In the genomic region with DNA sequence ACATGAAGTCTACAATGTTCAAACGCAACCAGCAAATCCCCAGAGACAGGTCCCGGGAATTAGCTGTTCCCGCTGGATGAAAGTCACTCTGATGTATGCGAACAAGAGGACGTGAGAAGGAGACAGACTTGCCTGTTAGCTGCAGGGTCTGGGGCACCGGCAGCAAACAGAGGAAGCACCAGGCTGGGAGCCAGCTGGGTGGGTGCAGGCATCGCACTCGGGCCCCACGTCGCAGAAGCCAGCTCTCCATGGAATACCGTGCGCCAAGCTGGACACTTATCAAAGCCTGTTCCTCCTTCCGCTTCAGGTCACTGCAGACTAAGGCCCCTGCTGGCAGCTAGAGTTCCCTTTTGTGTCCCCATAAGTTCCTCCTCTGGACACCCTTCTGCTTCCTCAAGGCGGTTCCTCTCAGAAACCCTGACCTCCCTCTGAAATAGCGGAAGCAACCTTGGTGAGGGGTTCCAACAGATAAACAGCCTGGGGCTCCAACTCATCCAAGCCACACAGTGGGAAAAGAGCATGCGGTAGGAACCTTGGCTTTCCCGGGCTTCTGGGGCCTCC, we compare ENCODE assay signal across 8 mouse cellular contexts. TPM values are rescaled to one million over a fixed set of nuclear protein-coding genes. Genes with fewer than 3 reads are reported as not detected.
A peak's percentile ranks its signal among the peaks of the same experiment; 100 is the strongest.
DNase-seq lines count a peak whose midpoint lies in the region; ATAC-seq and TF ChIP-seq lines count a peak whose summit lies in the region.

Gene Nfam1 (minus strand): TSS at position 326 of the 561 bp plus-strand sequence.

- H3K4me1 ChIP-seq in brown adipose tissue, adult 24 weeks (ENCODE audit: control insufficient read depth, insufficient read depth, insufficient read length, low read length): no peaks in the 10 kb centered on the region; the same call in 1 of the 2 replicates
- peaks cover 17% of the 10 kb centered on the region for H3K4me1 ChIP-seq in liver, postnatal 0 days (ENCODE audit: insufficient read depth)

- intact Hi-C loops in heart, postnatal 10 days (cut with DNase I): no loop called here

- 18% methylated on average over 17 of the region's 17 CpGs for WGBS in liver, postnatal 0 days (ENCODE audit: insufficient replicate concordance)

- H3K27me3 ChIP-seq in liver, postnatal 0 days (ENCODE audit: insufficient read depth, low read length): 0 out of 2 replicates have a peak, but pooled peaks cover 5% of the 10 kb centered on the region

- H3K9me3 ChIP-seq in liver, postnatal 0 days (ENCODE audit: low read length): no peaks in the 10 kb centered on the region

- peak within 1 kb of the TSS; percentile 58 for H3K4me3 ChIP-seq in brown adipose tissue, adult 24 weeks (ENCODE audit: insufficient read depth, low read depth, low read length)
- peak within 1 kb of the TSS; percentile 48 for H3K4me3 ChIP-seq in liver, postnatal 0 days (ENCODE audit: low read depth, low read length)

- H3K27ac ChIP-seq in brown adipose tissue, adult 24 weeks (replicated peaks; ENCODE audit: low read depth, low read length): peak within 1 kb of the TSS; percentile 48
- peak within 1 kb of the TSS; percentile 77 for H3K27ac ChIP-seq in liver, postnatal 0 days (ENCODE audit: low read depth)

- ATAC-seq in liver, postnatal 0 days: peak; percentile 33; the same call in 1 of the 2 replicates
- no peak for ATAC-seq in frontal cortex, adult (ENCODE audit: low TSS enrichment)

- peak within 1 kb of the TSS; percentile 48 for H3K9ac ChIP-seq in liver, postnatal 0 days (replicated peaks)

- TF ChIP-seq CTCF in liver, postnatal 0 days (IDR thresholded peaks at IDR 0.05; ENCODE audit: low read depth): peak; percentile 24; the same call in 1 of the 2 replicates

- peak; percentile 55 to 73 for DNase-seq in heart, adult 18-20 months
- DNase-seq in heart, postnatal 4 days: no peak
- peak; percentile 26 to 45 for DNase-seq in heart, postnatal 10 days
- DNase-seq in liver, postnatal 0 days: peak; percentile 48
- peak; percentile 48 for DNase-seq in retina, postnatal 1 day
- no peak for DNase-seq in urinary bladder, postnatal 25 days (ENCODE audit: low spot score)

- TF ChIP-seq EP300 in liver, postnatal 0 days (IDR thresholded peaks at IDR 0.05; ENCODE audit: low read depth): no peak

- H3K36me3 ChIP-seq in liver, postnatal 0 days (replicated peaks; ENCODE audit: insufficient read depth, low read length): no peaks in the 10 kb centered on the region

- H3K4me2 ChIP-seq in liver, postnatal 0 days (ENCODE audit: low read depth, low read length): peak within 1 kb of the TSS; percentile 61

RNA-seq across cellular contexts. Expression of gene Nfam1, which starts in this region (rescaled TPM):
- 1 to 10 TPM; 1.5 to 2.0 TPM for total RNA-seq in heart, adult 18-20 months (2021)
- 1 to 10 TPM in 1 of 2 experiments, under 1 TPM in 1; 0.98 to 1.4 TPM for total RNA-seq in heart, postnatal 4 days (2021)
- polyA plus RNA-seq in brown adipose tissue, adult 24 weeks (2012; ENCODE audit: insufficient read depth, insufficient read length, missing spikeins): 1.9 and 2.1 TPM in 2 replicates
- 1 to 10 TPM; 1.6 to 2.2 TPM for total RNA-seq in heart, postnatal 10 days (2021)
- 9.4 and 10.4 TPM in 2 replicates for polyA plus RNA-seq in liver, postnatal 0 days (2015; fragmentation: Nextera tagmentation; extraction: Ambion mirVana)

Comparison
In these comparisons a context has a peak if more than half of its experiments do, and no peak if none do; other contexts are left out.
1. DNase-seq: peak in heart, adult 18-20 months (2 of 2), heart, postnatal 10 days (2 of 2), liver, postnatal 0 days (single experiment) and retina, postnatal 1 day (single experiment); none in heart, postnatal 4 days (single experiment) and urinary bladder, postnatal 25 days (single experiment).